Mouse (Mus musculus): ENCODE measurements around the gene Prkd3.

DNA sequence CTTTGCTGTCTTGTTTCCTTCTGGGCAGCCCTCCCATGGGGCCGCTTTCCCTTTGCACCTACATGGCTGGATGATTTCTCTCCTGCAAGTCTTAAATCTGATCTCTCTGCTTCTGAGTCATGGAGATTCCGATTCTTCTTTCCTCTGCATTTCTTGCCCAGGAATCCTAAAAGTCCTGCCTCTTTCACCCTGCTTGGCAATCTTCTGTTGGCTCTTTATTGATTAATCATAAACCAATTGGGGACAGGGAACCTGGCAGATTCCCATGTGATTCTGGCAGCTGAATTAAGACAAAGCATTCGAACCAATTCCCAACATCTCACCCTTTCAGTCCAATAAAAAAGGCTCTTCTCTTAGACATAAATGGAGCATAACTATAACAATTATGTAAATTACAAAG, 8.6 kb upstream of the Prkd3 start:
- TF ChIP-seq CTCF (IDR thresholded peaks at IDR 0.05; ENCODE audit: extremely low read depth, insufficient read depth, low read length) (no peak), POLR2A (IDR thresholded peaks at IDR 0.05; ENCODE audit: extremely low read depth, insufficient read depth, low read length) (no peak)
